Mouse (Mus musculus) thymus, adult 2 months (tissue): ENCODE measurements around the gene Agap3. TPM values are rescaled to one million over a fixed set of nuclear protein-coding genes. Genes with fewer than 3 reads are reported as not detected.

Experiments used
- DNase-seq: peaks from one replicate; pipeline ENCODE4 v3.0.0; 2021
- H3K27ac ChIP-seq: fragments of 200-500 bp; 2 replicates; pipeline ENCODE4 v1.5.1; 2012; ENCODE audit warnings: low read length, control low read depth; ENCODE audit not compliant: control insufficient read depth, insufficient read depth
- H3K27me3 ChIP-seq: fragments of 200-500 bp; 2 replicates; pipeline ENCODE4 v1.6.1; 2012; ENCODE audit warnings: mild to moderate bottlenecking, low read length, moderate library complexity, mixed read lengths; ENCODE audit not compliant: control insufficient read depth, insufficient read depth
- H3K36me3 ChIP-seq: fragments of 200-500 bp; 2 replicates; pipeline ENCODE4 v1.6.1; 2012; ENCODE audit warnings: mild to moderate bottlenecking, low read length, moderate library complexity; ENCODE audit not compliant: control insufficient read depth, insufficient read depth
- H3K4me1 ChIP-seq: fragments of 200-500 bp; replicated peaks from 2 replicates; pipeline ENCODE4 v1.6.1; 2012; ENCODE audit warnings: low read length; ENCODE audit not compliant: control insufficient read depth, insufficient read depth
- H3K4me3 ChIP-seq: fragments of 200-500 bp; 2 replicates; pipeline ENCODE4 v1.5.1; 2012; ENCODE audit warnings: mild to moderate bottlenecking, low read length, control low read depth, moderate library complexity; ENCODE audit not compliant: control insufficient read depth, insufficient read depth
- CTCF ChIP-seq: fragments of 200-500 bp; IDR thresholded peaks from 2 replicates; pipeline ENCODE4 v1.5.1; 2012; ENCODE audit warnings: mild to moderate bottlenecking, control low read depth, low read length, moderate library complexity, borderline replicate concordance; ENCODE audit not compliant: control insufficient read depth, poor library complexity, insufficient read depth; ENCODE audit errors: extremely low read depth
- POLR2A ChIP-seq: fragments of 200-500 bp; IDR thresholded peaks from 2 replicates; pipeline ENCODE4 v1.6.1; 2012; ENCODE audit warnings: mild to moderate bottlenecking, low read length, control low read depth, moderate library complexity; ENCODE audit not compliant: control insufficient read depth, poor library complexity, insufficient read depth; ENCODE audit errors: extremely low read depth
- WGBS: fragments of 180-500 bp; shearing (Covaris S2); methylation state at CpG from one replicate; pipeline ENCODE4 v1.1.7; 2018; 5-methylcytosine and 5-hydroxymethylcytosine counted together
- polyA plus RNA-seq: library from polyadenylated mRNA; depleted of rRNA; stranded (reverse); fragments of >200 nt; gene quantifications from 2 replicates; pipeline ENCODE4 v1.2.3, GENCODE M21; 2012

Gene Agap3
- polyA plus RNA-seq, 1 experiment, result 111 TPM

DNA sequence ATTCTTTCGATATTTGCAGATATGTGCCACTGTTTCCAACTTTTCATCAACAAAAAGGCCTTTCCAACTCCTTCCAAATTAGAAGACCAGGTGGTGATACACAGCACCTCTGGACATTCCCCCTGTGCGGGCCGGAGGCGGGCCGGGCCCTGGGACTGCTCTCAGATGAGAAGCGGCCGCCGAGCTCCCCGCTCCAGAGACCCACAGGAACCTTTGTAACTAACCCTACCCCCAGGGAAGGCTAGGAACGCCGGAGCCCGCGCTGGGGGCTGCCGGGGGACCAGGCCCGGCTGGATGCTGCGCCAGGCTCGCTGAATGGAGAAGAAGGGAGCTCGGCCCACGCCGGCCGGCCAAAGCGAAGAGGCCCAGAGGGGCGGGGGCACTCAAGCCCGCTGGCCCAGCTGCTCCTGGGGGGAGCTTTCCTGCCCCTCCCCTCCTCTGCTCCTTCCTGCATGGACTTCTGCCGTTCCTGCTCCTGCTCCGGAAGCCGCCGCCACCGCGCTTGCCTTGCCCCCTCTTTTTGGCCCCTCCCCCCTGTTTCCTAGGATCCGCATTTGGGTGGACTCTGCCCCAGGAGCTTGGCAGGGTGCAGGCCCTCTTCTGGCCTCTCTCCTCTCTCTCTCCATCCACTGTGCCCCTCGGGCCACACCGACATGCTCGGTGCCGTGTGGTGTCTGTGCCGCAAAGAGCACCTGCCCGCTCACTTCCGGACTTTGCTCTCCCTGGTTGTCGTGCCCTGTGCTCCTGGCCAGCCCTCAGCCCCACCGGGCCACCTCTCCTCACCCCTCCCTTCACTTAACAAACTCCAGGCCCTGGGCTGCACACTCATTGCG lies 30.5 kb downstream of the Agap3 start:
- no peak for DNase-seq
- H3K4me3 ChIP-seq, result no peak overlapping the region
- H3K36me3 ChIP-seq, result peaks cover 19% of the 10 kb centered on the region
- 97% methylated on average over 41 of the region's 41 CpGs for WGBS
- TF ChIP-seq CTCF (no peak), POLR2A (no peak)
- H3K27me3 ChIP-seq, result no peaks in the 10 kb centered on the region
- no peak overlapping the region for H3K27ac ChIP-seq
- no peaks in the 10 kb centered on the region for H3K4me1 ChIP-seq

DNA sequence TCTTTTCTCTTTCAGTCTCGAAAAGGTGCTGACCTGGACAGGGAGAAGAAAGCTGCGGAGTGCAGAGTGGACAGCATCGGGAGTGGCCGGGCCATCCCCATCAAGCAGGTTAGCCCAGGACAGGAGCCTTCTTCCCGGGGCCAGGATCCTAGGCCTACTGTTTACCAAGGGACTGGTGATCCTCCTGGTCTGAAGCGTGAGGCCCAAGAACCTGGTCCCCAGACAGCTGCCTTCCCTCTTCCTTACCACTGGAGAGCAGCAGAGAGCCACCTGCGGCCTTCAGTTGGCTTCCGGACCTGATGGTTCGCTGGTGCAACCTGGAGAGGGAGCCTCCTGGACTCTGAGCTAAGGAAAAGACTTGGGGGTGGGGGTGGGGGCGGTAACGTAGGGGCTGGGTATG lies 31.3 kb downstream of the Agap3 start:
- Histone ChIP-seq H3K27me3 (no peaks in the 10 kb centered on the region), H3K4me3 (no peak overlapping the region), H3K36me3 (peaks cover 12% of the 10 kb centered on the region), H3K27ac (no peak overlapping the region), H3K4me1 (no peaks in the 10 kb centered on the region)
- WGBS, result 60% methylated on average over 11 of the region's 11 CpGs
- TF ChIP-seq POLR2A (no peak), CTCF (peak; percentile 72; the same call in 1 of the 2 replicates)
- peak; percentile 46 for DNase-seq

DNA sequence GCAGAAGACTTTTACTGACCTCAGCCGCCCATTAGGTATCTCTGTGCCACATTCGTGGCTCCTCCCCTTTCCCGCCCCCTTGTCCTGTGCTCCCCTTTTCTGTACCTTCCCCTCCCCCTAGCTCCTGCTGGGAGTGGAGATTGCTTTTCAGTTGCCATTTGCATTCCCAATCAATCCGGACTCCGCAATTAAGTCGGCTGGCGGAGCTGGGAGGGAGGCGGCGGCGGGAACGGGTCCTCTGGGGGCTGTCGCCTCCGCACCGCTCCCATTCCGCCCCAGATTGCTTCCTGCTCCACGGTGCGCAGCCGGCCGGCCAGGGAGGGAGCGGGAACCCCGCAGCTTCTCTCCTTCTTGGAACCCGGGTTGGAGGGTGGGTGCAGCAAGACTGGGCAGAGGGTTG lies 33.0 kb downstream of the Agap3 start:
- WGBS, result 96% methylated on average over 22 of the region's 22 CpGs
- TF ChIP-seq CTCF (no peak), POLR2A (no peak)
- no peak for DNase-seq
- H3K27ac ChIP-seq, result no peak overlapping the region
- H3K4me1 ChIP-seq, result no peaks in the 10 kb centered on the region
- peaks cover 5% of the 10 kb centered on the region; the same call in 1 of the 2 replicates for H3K36me3 ChIP-seq
- no peaks in the 10 kb centered on the region for H3K27me3 ChIP-seq
- H3K4me3 ChIP-seq, result no peak overlapping the region

DNA sequence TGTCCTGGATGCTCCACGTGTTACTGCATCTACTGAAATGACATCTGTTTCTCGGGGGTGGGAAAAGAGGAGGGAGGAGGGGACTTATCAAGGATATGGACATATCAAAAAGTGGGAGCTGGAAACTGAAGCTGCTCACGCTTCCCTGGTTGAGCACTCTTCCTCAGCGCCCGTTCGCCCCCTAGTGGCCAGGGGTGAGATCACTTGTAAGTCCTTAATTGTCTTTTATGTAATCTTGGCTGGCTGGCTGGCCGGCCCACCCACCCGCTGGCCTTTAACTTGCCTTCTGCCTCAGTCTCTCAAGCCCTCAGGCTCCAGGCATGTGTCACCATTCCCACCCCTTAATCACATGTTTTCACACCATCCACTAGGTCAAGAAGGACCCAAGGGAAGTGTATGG lies 34.1 kb downstream of the Agap3 start:
- WGBS, result 17% methylated on average over 8 of the region's 8 CpGs
- peaks cover 3% of the 10 kb centered on the region; the same call in 1 of the 2 replicates for H3K36me3 ChIP-seq
- DNase-seq, result peak; percentile 80
- no peaks in the 10 kb centered on the region for H3K4me1 ChIP-seq
- H3K27ac ChIP-seq, result no peak overlapping the region
- TF ChIP-seq CTCF (peak; percentile 90), POLR2A (no peak)
- no peak overlapping the region for H3K4me3 ChIP-seq
- H3K27me3 ChIP-seq, result no peaks in the 10 kb centered on the region

DNA sequence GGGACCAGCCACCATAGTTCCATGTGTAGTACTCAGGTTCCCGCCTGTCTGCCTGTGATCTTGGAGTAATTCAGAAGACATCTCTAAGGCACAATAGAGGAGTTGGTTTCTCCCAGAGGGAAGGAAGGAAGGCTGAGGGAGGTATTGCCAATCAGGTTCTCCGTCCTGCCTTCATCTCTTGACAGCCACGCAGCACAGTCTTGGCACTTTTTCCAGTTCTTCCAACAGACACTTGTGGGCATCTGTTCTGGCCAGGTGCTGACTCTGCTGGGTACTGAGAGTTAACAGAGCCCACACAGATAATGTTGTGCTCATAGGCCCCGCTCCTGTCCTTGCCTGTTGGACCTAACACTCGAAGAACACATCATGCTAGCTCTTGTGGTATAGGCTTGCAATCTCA lies 34.8 kb downstream of the Agap3 start:
- no peaks in the 10 kb centered on the region for H3K27me3 ChIP-seq
- no peak overlapping the region for H3K27ac ChIP-seq
- H3K4me3 ChIP-seq, result no peak overlapping the region
- H3K36me3 ChIP-seq, result peaks cover 3% of the 10 kb centered on the region; the same call in 1 of the 2 replicates
- H3K4me1 ChIP-seq, result no peaks in the 10 kb centered on the region
- TF ChIP-seq POLR2A (no peak), CTCF (no peak)
- WGBS, result 96% methylated on average over 5 of the region's 5 CpGs
- DNase-seq, result no peak

DNA sequence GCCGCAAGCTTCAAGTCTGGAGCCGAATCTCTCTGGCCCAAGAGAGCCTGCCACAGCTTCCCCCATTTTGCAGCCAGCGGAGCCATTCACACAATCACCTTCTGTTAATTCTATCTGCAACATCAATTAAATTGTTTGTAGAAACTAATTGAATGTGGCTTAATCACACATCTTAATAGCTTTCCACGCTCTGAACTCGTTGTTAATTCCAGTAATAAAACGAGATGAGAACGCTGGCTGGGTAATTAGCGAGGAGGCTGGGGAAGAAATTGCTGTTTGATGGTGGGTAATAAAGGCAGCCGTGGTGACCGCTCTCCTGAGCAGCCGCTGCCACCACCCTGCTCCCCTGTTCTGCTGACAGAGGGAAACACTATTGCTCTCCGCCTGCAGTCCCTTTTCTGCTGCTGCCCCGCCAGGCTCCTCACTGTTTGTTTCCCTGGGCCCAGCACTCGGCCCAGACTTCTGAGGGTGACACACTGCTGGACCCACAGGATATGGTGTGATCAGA lies 38.5 kb downstream of the Agap3 start:
- H3K4me1 ChIP-seq, result no peaks in the 10 kb centered on the region
- no peaks in the 10 kb centered on the region for H3K27me3 ChIP-seq
- H3K4me3 ChIP-seq, result no peak overlapping the region
- H3K36me3 ChIP-seq, result peaks cover 16% of the 10 kb centered on the region
- TF ChIP-seq CTCF (no peak), POLR2A (no peak)
- H3K27ac ChIP-seq, result no peak overlapping the region
- DNase-seq, result no peak
- WGBS, result 96% methylated on average over 14 of the region's 14 CpGs
